Mouse (Mus musculus): ENCODE data around the gene Ell2. TPM values are rescaled to one million over a fixed set of nuclear protein-coding genes. Genes with fewer than 3 reads are reported as not detected.

Gene Ell2
- total RNA-seq (2023), result 8.6 TPM

DNA sequence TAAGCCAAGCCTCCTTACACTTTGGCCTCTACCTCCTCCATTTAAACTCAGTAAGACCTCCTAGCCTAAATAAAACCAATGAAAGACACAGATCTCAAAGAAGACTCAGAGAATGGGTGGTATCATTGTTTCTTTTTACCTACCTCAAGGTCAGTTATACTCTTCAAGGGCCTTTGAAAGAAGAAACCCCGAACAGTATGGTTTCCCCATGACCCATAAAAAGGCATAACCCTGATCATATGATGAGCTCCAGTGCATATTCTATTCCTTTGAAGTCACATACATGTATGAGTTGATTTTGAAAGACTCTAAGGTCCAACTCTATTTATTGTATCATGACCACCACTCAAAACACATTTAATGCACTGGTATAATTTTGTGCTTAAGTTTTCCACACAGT, at the start of gene Ell2:
Gene Ell2 (plus strand): TSS at position 301 of the 400 bp plus-strand sequence.

Other genes starting within 250 kb of the Ell2 start
- gene Glrx, start 133.1 kb downstream of the Ell2 start, total RNA-seq (2023), result 10.3 TPM
- gene Rhobtb3, start 237.2 kb downstream of the Ell2 start, total RNA-seq (2023), result not detected

Data from CD8-positive naive resting alpha-beta T cell, adult 57 days (primary cell).